Mouse (Mus musculus) embryo, embryonic 11.5 days (tissue): ENCODE data around the gene Csdc2.
"Not testable (repeated sequence)": the region's sequence is repeated elsewhere in the genome, so short reads cannot be mapped to it uniquely, and the experiment has no call there.

Experiments used
- DNase-seq: peaks from one replicate; pipeline ENCODE4 v3.0.0-alpha.2; 2012; ENCODE audit warnings: low read depth, low spot score

Csdc2 gene

GRCm38 (mm10) chr15:81954716-81955115 lies 18.2 kb downstream of the Csdc2 start:
- DNase-seq = no peak

GRCm38 (mm10) chr15:81955414-81955813 lies 18.9 kb downstream of the Csdc2 start:
- DNase-seq = no peak

- DNase-seq = no peak
Observed at GRCm38 (mm10) chr15:81956457-81956856, 19.9 kb downstream of the Csdc2 start.

- DNase-seq = no peak
Observed at GRCm38 (mm10) chr15:81957598-81957997, 21.0 kb downstream of the Csdc2 start.

- DNase-seq = no peak
Observed at GRCm38 (mm10) chr15:81958906-81959305, 22.3 kb downstream of the Csdc2 start.

- DNase-seq = peak; percentile 96
Observed at GRCm38 (mm10) chr15:81960171-81961077, 23.9 kb downstream of the Csdc2 start, which contains the start of gene Pmm1. Gene Pmm1, minus strand, starts transcription at chr15:81960930.

GRCm38 (mm10) chr15:81961078-81961451 lies 24.5 kb downstream of the Csdc2 start:
- no peak for DNase-seq

GRCm38 (mm10) chr15:81964262-81964661 lies 27.7 kb downstream of the Csdc2 start:
- DNase-seq = no peak

GRCm38 (mm10) chr15:81964980-81965545 lies 28.5 kb downstream of the Csdc2 start:
- DNase-seq = no peak

GRCm38 (mm10) chr15:81966062-81966829 lies 29.7 kb downstream of the Csdc2 start:
- DNase-seq = no peak

GRCm38 (mm10) chr15:81967821-81968220 lies 31.3 kb downstream of the Csdc2 start:
- no peak for DNase-seq

GRCm38 (mm10) chr15:81968447-81968846 lies 31.9 kb downstream of the Csdc2 start:
- DNase-seq = no peak

GRCm38 (mm10) chr15:81969173-81969572 lies 32.6 kb downstream of the Csdc2 start:
- DNase-seq = no peak

- DNase-seq = not testable (repeated sequence)
Observed at GRCm38 (mm10) chr15:81969635-81970034, 33.1 kb downstream of the Csdc2 start.

- not testable (repeated sequence) for DNase-seq
Observed at GRCm38 (mm10) chr15:81970498-81970897, 33.9 kb downstream of the Csdc2 start.

GRCm38 (mm10) chr15:81975156-81975555 lies 38.6 kb downstream of the Csdc2 start:
- not testable (repeated sequence) for DNase-seq

- no peak for DNase-seq
Observed at GRCm38 (mm10) chr15:81980321-81980720, 43.8 kb downstream of the Csdc2 start, which contains the start of gene 1700029P11Rik. Gene 1700029P11Rik, plus strand, starts transcription at chr15:81980540.

- no peak for DNase-seq
Observed at GRCm38 (mm10) chr15:81982173-81982572, 45.6 kb downstream of the Csdc2 start.

- no peak for DNase-seq
Observed at GRCm38 (mm10) chr15:81985267-81986161, 49.0 kb downstream of the Csdc2 start.

- DNase-seq = no peak
Observed at GRCm38 (mm10) chr15:81987646-81988045, 51.1 kb downstream of the Csdc2 start, which contains the start of gene Xrcc6. Gene Xrcc6, plus strand, starts transcription at chr15:81987835.
